Mouse (Mus musculus) liver, adult 2 months (tissue): ENCODE results near the gene Ncf1. TPM values are rescaled to one million over a fixed set of nuclear protein-coding genes. Genes with fewer than 3 reads are reported as not detected.

Source experiments
- DNase-seq: peaks from one replicate; pipeline ENCODE4 v3.0.0-alpha.2; 2011; ENCODE audit warnings: low read depth, low spot score; ENCODE audit errors: extremely low read depth
- H3K27ac ChIP-seq: fragments of 200-500 bp; replicated peaks from 2 replicates; pipeline ENCODE4 v1.5.1; 2012; ENCODE audit warnings: low read depth, mild to moderate bottlenecking, control low read depth, inconsistent platforms, low read length; ENCODE audit not compliant: insufficient read depth
- H3K27me3 ChIP-seq: fragments of 200-500 bp; 2 replicates; pipeline ENCODE4 v1.6.1; 2012; ENCODE audit warnings: mild to moderate bottlenecking, moderate library complexity, low read length, inconsistent platforms; ENCODE audit not compliant: control insufficient read depth, insufficient read depth
- H3K36me3 ChIP-seq: fragments of 200-500 bp; 2 replicates; pipeline ENCODE4 v1.6.1; 2012; ENCODE audit warnings: low read length, inconsistent platforms; ENCODE audit not compliant: control insufficient read depth, insufficient read depth
- H3K4me1 ChIP-seq: fragments of 200-500 bp; 2 replicates; pipeline ENCODE4 v1.6.1; 2011; ENCODE audit warnings: low read length; ENCODE audit not compliant: control insufficient read depth, insufficient read depth
- H3K4me3 ChIP-seq: fragments of 200-500 bp; 2 replicates; pipeline ENCODE4 v1.5.1; 2011; ENCODE audit warnings: low read depth, mild to moderate bottlenecking, control low read depth, low read length, moderate library complexity; ENCODE audit not compliant: insufficient read depth
- H3K79me2 ChIP-seq: fragments of 200-500 bp; 2 replicates; pipeline ENCODE4 v1.6.1; 2012; ENCODE audit warnings: inconsistent platforms, mild to moderate bottlenecking, low read length, moderate library complexity; ENCODE audit not compliant: control insufficient read depth, insufficient read depth
- H3K9ac ChIP-seq: fragments of 200-500 bp; 2 replicates; pipeline ENCODE4 v1.6.1; 2012; ENCODE audit warnings: low read depth, mild to moderate bottlenecking, control low read depth, inconsistent platforms, low read length
- CTCF ChIP-seq: fragments of 200-500 bp; IDR thresholded peaks from 2 replicates; pipeline ENCODE4 v1.5.1; 2011; ENCODE audit warnings: low read depth, low read length, control low read depth
- POLR2A ChIP-seq: fragments of 200-500 bp; IDR thresholded peaks from 2 replicates; pipeline ENCODE4 v1.6.1; 2011; ENCODE audit warnings: low read length, control low read depth; ENCODE audit not compliant: insufficient read depth; ENCODE audit errors: extremely low read depth
- WGBS: fragments of 180-500 bp; shearing (Covaris S2); methylation state at CpG from one replicate; pipeline ENCODE4 v1.1.7; 2018; 5-methylcytosine and 5-hydroxymethylcytosine counted together
- polyA plus RNA-seq: library from polyadenylated mRNA; depleted of rRNA; stranded (reverse); fragments of >200 nt; gene quantifications from 2 replicates; pipeline ENCODE4 v1.2.3, GENCODE M21; 2012; rRNA removed
- total RNA-seq: library from RNA; depleted of rRNA; stranded (reverse); fragments of >200 nt; gene quantifications from 2 replicates; pipeline ENCODE4 v1.2.3, GENCODE M21; 2014; rRNA removed

Gene Ncf1
- total RNA-seq (2.9 and 4.3 TPM in 2 replicates), polyA plus RNA-seq (2.2 and 3.3 TPM in 2 replicates)

GRCm38 (mm10) chr5:134229391-134229790 is at the start of gene Ncf1:
Gene Ncf1, minus strand, starts transcription at chr5:134229625.
- WGBS: 91% methylated on average over 7 of the region's 7 CpGs
- Histone ChIP-seq H3K4me3 (peak within 1 kb of the TSS; percentile 33), H3K27me3 (no peaks in the 10 kb centered on the region), H3K79me2 (no peaks in the 10 kb centered on the region), H3K27ac (peak within 1 kb of the TSS; percentile 27; the same call in 1 of the 2 replicates), H3K4me1 (no peaks in the 10 kb centered on the region), H3K9ac (peak within 1 kb of the TSS; percentile 33; the same call in 1 of the 2 replicates), H3K36me3 (no peaks in the 10 kb centered on the region)
- DNase-seq: no peak
- TF ChIP-seq POLR2A (no peak), CTCF (no peak)

- H3K27ac ChIP-seq: no peak overlapping the region
- 95% methylated on average over 4 of the region's 4 CpGs for WGBS
- no peak for DNase-seq
- H3K9ac ChIP-seq: no peak overlapping the region
- H3K36me3 ChIP-seq: peaks cover 46% of the 10 kb centered on the region
- H3K4me3 ChIP-seq: no peak overlapping the region
- TF ChIP-seq POLR2A: no peak
- TF ChIP-seq CTCF: no peak
- H3K79me2 ChIP-seq: no peaks in the 10 kb centered on the region
- no peaks in the 10 kb centered on the region for H3K27me3 ChIP-seq
- peaks cover 4% of the 10 kb centered on the region; the same call in 1 of the 2 replicates for H3K4me1 ChIP-seq
Measured at GRCm38 (mm10) chr5:134277109-134277508, 47.7 kb upstream of the Ncf1 start.

- 92% methylated on average over 10 of the region's 10 CpGs for WGBS
Measured at GRCm38 (mm10) chr5:134275556-134275955, 46.1 kb upstream of the Ncf1 start.

GRCm38 (mm10) chr5:134275021-134275420 is 45.6 kb upstream of the Ncf1 start:
- no peak for TF ChIP-seq POLR2A
- peak; percentile 18; the same call in 1 of the 2 replicates for TF ChIP-seq CTCF
- H3K9ac ChIP-seq: no peak overlapping the region

More at GRCm38 (mm10) chr5:134275556-134275955, 46.1 kb upstream of the Ncf1 start:
- no peaks in the 10 kb centered on the region for H3K27me3 ChIP-seq
- H3K27ac ChIP-seq: no peak overlapping the region
- H3K9ac ChIP-seq: no peak overlapping the region
- H3K4me1 ChIP-seq: peaks cover 4% of the 10 kb centered on the region; the same call in 1 of the 2 replicates
- DNase-seq: no peak
- H3K4me3 ChIP-seq: no peak overlapping the region
- TF ChIP-seq POLR2A: no peak
- TF ChIP-seq CTCF: no peak
- H3K36me3 ChIP-seq: peaks cover 49% of the 10 kb centered on the region
- no peaks in the 10 kb centered on the region for H3K79me2 ChIP-seq

GRCm38 (mm10) chr5:134273761-134274160 is 44.3 kb upstream of the Ncf1 start:
- Histone ChIP-seq H3K9ac (no peak overlapping the region), H3K27me3 (no peaks in the 10 kb centered on the region), H3K36me3 (peaks cover 39% of the 10 kb centered on the region), H3K27ac (no peak overlapping the region), H3K4me3 (no peak overlapping the region), H3K79me2 (no peaks in the 10 kb centered on the region), H3K4me1 (peaks cover 4% of the 10 kb centered on the region; the same call in 1 of the 2 replicates)
- WGBS: 83% methylated on average over 8 of the region's 8 CpGs
- DNase-seq: no peak
- TF ChIP-seq POLR2A: no peak
- TF ChIP-seq CTCF: no peak

More at GRCm38 (mm10) chr5:134275021-134275420, 45.6 kb upstream of the Ncf1 start:
- Histone ChIP-seq H3K27ac (no peak overlapping the region), H3K36me3 (peaks cover 49% of the 10 kb centered on the region), H3K79me2 (no peaks in the 10 kb centered on the region), H3K4me1 (peaks cover 4% of the 10 kb centered on the region; the same call in 1 of the 2 replicates), H3K4me3 (no peak overlapping the region), H3K27me3 (no peaks in the 10 kb centered on the region)
- DNase-seq: peak; percentile 65
- WGBS: 39% methylated on average over 11 of the region's 11 CpGs

- TF ChIP-seq POLR2A: no peak
- 92% methylated on average over 11 of the region's 11 CpGs for WGBS
- Histone ChIP-seq H3K79me2 (no peaks in the 10 kb centered on the region), H3K4me3 (no peak overlapping the region), H3K27ac (no peak overlapping the region), H3K27me3 (no peaks in the 10 kb centered on the region), H3K36me3 (peaks cover 36% of the 10 kb centered on the region), H3K4me1 (peaks cover 4% of the 10 kb centered on the region; the same call in 1 of the 2 replicates), H3K9ac (no peak overlapping the region)
- no peak for DNase-seq
Measured at GRCm38 (mm10) chr5:134272761-134273160, 43.3 kb upstream of the Ncf1 start.
